Mouse (Mus musculus): ENCODE results near the gene B3gnt7. TPM values are rescaled to one million over a fixed set of nuclear protein-coding genes. Genes with fewer than 3 reads are reported as not detected.
A peak's percentile ranks its signal among the peaks of the same experiment; 100 is the strongest.

The B3gnt7 gene
- polyA plus RNA-seq, 1 experiment from 2014 or later = 3.7 TPM

- Histone ChIP-seq H3K4me1 (replicated peaks) (no peaks in the 10 kb centered on the region), H3K4me2 (no peak overlapping the region), H3K4me3 (no peak overlapping the region), H3K9me3 (no peaks in the 10 kb centered on the region), H3K27ac (no peak overlapping the region), H3K27me3 (no peaks in the 10 kb centered on the region), H3K9ac (no peak overlapping the region), H3K36me3 (peaks cover 81% of the 10 kb centered on the region)
- ATAC-seq (ENCODE audit: low FRiP score) = no peak
- 93% methylated on average over 1 of the region's 1 CpGs for WGBS
Observed at GRCm38 (mm10) chr1:86349696-86350095, 47.1 kb downstream of the B3gnt7 start.

DNA sequence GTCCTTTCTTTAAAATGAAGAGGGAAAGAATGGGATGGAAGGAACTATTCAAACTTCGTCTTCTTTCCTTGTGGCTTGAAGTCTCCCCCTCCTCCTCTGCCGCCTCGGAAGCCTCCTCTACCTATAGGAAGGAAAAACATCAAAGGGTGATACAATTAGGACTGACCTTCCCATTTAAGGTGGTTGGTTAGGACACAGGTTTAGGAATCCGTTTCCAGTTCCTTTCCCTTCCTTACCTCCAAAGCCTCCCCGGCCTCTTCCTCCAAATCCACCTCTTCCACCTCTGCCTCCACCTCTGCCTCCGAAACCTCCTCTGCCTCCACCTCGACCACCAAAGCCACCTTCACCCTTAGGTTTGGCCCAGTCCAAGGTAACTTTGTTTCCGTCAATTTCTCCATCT lies 47.9 kb downstream of the B3gnt7 start:
- Histone ChIP-seq H3K9ac (no peak overlapping the region), H3K27me3 (no peaks in the 10 kb centered on the region), H3K36me3 (peaks cover 90% of the 10 kb centered on the region), H3K4me1 (replicated peaks) (no peaks in the 10 kb centered on the region), H3K4me2 (no peak overlapping the region), H3K9me3 (no peaks in the 10 kb centered on the region), H3K27ac (no peak overlapping the region), H3K4me3 (no peak overlapping the region)
- 89% methylated on average over 8 of the region's 8 CpGs for WGBS
- no peak for ATAC-seq (ENCODE audit: low FRiP score)

DNA sequence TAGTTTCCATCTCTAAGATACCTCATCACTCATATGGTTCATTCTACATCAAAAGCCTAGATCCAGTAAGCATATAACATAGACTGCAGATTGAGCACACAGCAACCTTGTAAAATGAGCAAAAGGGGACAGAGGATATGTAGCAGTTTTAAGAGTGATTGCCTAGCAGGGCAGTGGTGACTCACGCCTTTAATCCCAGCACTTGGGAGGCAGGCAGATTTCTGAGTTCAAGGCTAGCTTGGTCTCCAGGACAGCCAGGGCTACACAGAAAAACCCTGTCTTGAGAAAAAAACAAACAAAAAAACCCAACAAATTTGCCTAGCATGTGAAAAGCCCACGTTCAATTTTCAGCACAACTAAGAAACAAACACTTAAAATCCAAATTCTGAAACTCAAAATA lies 51.6 kb downstream of the B3gnt7 start:
- H3K4me2 ChIP-seq = no peak overlapping the region
- 89% methylated on average over 2 of the region's 2 CpGs for WGBS
- peaks cover 82% of the 10 kb centered on the region for H3K36me3 ChIP-seq
- H3K27ac ChIP-seq = no peak overlapping the region
- H3K9ac ChIP-seq = no peak overlapping the region
- no peak for ATAC-seq (ENCODE audit: low FRiP score)
- no peak overlapping the region for H3K4me3 ChIP-seq
- H3K4me1 ChIP-seq (replicated peaks) = peaks cover 16% of the 10 kb centered on the region
- H3K9me3 ChIP-seq = no peaks in the 10 kb centered on the region
- H3K27me3 ChIP-seq = no peaks in the 10 kb centered on the region

Small RNAs within 50 kb of the gene (microRNA-seq; reads per million reads assigned to microRNA genes)
- gene mmu-mir-3535 = 19.5 reads per million, percentile 30 among the genes with 10 or more reads in this experiment

Other genes starting within 250 kb of the B3gnt7 start
- gene Psmd1, start 238.4 kb upstream of the B3gnt7 start, polyA plus RNA-seq (2015; fragmentation: Nextera tagmentation; extraction: Ambion mirVana) = 184 and 194 TPM in 2 replicates
- 0.32 and 0.44 TPM in 2 replicates for gene Htr2b, start 190.9 kb upstream of the B3gnt7 start, polyA plus RNA-seq (2015; fragmentation: Nextera tagmentation; extraction: Ambion mirVana)
- gene Gm21972, start 169.2 kb upstream of the B3gnt7 start, polyA plus RNA-seq (2015; fragmentation: Nextera tagmentation; extraction: Ambion mirVana) = 0.48 and 0.60 TPM in 2 replicates
- 31.9 and 34.7 TPM in 2 replicates for gene Armc9, start 148.1 kb upstream of the B3gnt7 start, polyA plus RNA-seq (2015; fragmentation: Nextera tagmentation; extraction: Ambion mirVana)
- 219 and 230 TPM in 2 replicates for gene Ncl, start 56.6 kb downstream of the B3gnt7 start, polyA plus RNA-seq (2015; fragmentation: Nextera tagmentation; extraction: Ambion mirVana)
- not detected in 2 replicates for gene Nmur1, start 123.4 kb downstream of the B3gnt7 start, polyA plus RNA-seq (2015; fragmentation: Nextera tagmentation; extraction: Ambion mirVana)
- gene Tex44, start 123.5 kb downstream of the B3gnt7 start, polyA plus RNA-seq (2015; fragmentation: Nextera tagmentation; extraction: Ambion mirVana) = not detected in 2 replicates
- 2,123 and 2,193 TPM in 2 replicates for gene Ptma, start 223.9 kb downstream of the B3gnt7 start, polyA plus RNA-seq (2015; fragmentation: Nextera tagmentation; extraction: Ambion mirVana)

All from hindbrain, embryonic 13.5 days (tissue).